Mouse (Mus musculus) monocyte, adult 5-6 weeks (primary cell): ENCODE measurements around the gene Pdik1l. TPM values are rescaled to one million over a fixed set of nuclear protein-coding genes. Genes with fewer than 3 reads are reported as not detected.
"Not testable (repeated sequence)": the region's sequence is repeated elsewhere in the genome, so short reads cannot be mapped to it uniquely, and the experiment has no call there.

ENCODE experiments used
- ATAC-seq: fragments of 153-309, 156-312 bp; replicated peaks from 2 replicates; pipeline ENCODE4 v1.8.0; 2017; ENCODE audit warnings: mild to moderate bottlenecking; ENCODE audit not compliant: low TSS enrichment, insufficient number of reproducible peaks, severe bottlenecking, poor library complexity, low FRiP score
- total RNA-seq: library from RNA; stranded (forward); fragments of 200-1000, 200-491, 200-594 nt; gene quantifications from 3 replicates; pipeline ENCODE4 v1.2.3, GENCODE M21; 2017

The Pdik1l gene
- total RNA-seq, 1 experiment from 2014 or later = 25.2 TPM

DNA sequence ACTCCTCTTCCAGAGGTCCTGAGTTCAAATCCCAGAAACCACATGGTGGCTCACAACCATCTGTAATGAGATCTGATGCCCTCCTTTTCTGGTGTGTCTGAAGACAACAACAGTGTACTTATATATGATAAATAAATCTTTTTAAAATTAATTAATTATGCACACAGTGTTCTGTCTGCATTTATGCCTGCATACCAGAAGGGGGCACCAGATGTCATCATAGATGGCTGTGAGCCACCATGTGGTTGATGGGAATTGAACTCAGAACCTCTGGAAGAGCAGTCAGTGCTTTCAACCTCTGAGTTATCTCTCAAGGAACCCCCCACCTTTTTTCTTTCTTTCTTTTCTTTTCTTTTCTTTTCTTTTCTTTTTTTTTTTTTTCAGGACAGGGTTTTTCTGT is 18.1 kb downstream of the Pdik1l start:
- not testable (repeated sequence) for ATAC-seq

DNA sequence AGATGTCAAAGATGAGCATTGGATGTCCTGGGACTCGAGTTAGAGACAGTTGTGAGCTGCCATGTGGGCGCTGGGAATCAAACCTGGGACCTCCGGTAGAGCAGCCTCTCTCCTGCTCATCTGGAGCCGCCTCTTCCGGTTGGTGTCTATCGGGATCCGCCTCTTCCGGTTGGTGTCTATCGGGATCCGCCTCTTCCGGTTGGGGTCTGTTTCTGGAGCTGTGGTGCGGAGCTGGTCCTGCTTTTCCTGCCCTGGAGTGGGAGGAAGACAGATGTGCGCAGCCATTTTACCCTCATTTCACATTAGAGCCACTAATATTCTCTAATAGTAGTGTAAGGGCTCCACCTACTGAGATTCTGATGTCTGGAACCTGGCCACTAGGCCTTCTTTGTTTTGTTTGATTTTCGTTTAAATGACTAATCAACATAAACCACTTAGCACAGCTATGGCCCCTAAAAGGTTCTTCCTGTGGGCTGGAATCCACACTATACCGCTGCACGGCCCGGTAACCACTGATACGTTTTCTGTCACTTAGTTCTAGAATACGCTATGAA is 19.5 kb downstream of the Pdik1l start:
- ATAC-seq = no peak

- ATAC-seq = no peak
Measured at GRCm38 (mm10) chr4:134265860-134266585, 21.7 kb downstream of the Pdik1l start.

GRCm38 (mm10) chr4:134263191-134263590 is 24.5 kb downstream of the Pdik1l start:
- no peak for ATAC-seq

DNA sequence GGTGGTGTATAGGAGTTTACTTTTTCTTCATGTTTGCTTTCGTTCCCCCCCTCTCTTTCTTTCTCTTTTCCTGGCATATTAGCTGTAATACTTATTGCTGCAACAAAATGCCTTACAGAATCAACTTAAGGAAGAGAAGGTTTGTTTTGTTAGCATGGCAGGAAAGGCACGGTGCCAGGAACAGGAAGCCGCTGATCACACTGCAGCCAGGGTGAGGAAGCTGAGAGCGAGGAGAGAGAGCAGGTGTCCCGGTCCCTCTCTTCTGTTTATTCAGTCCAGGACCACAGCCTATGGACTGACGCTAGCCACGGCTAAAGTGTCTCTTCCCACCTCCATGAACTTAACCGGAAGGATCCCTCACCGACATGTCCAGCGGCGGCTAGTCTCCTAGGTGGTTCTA is 29.3 kb downstream of the Pdik1l start:
- no peak for ATAC-seq

DNA sequence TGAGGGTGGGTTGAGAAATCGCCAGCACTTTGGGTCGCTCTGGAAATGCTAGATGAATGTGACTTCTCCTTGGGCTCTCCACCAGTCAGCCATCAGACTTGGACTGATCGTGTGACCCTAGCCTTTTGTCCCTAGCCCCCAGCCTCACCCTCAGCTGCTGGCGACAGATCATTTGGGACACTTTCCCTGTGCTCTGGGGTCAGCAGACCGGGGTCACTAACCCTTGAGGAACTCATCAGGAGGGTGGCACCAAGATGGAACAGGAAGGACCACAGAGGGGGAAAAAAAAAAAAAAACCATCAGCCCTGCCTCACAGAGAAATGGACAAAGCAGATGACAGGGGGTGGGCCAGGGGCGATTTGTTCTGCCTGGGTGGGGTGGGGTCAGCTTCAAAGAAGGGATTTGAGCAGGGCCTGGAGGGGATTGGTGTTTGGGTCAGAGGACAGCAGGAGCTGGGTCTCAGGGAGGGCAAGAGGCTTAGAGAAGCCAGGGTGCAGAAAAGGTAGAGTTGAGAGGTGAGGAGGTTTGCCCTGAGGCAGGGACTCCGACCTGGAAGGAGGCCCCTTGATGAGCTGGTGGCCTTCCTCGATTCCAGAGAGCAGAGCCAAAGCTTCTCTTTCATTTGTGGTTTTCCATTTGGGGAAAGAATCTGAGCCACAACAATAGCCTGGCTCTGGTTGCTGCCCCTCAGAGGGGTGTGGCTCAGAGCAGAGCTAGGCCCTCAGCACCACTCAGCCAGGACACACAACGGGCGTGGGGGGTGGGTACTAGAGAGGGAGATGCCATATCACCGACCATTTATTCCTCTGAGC is 30.3 kb downstream of the Pdik1l start:
- no peak for ATAC-seq

GRCm38 (mm10) chr4:134256407-134257197 is 31.1 kb downstream of the Pdik1l start:
- no peak for ATAC-seq

DNA sequence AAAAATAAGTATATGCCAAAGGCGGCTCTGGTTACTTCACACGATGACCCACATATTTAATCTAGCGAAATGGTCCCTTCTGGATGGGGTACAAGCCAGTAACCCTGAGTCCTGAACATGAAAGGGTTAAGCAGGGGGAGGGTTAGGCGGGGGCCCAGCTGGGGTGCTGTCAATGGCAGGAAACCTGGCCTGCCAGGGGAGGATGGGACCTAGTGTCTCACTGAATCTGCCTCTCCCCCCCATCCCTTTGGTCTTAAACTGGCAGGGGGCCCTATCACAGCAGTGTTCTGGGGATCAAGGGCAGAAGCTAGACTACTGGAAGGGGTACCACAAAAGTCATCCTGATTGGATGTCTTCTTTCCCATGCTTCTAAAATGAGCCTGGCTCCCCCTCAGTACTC is 31.8 kb downstream of the Pdik1l start:
- no peak for ATAC-seq

DNA sequence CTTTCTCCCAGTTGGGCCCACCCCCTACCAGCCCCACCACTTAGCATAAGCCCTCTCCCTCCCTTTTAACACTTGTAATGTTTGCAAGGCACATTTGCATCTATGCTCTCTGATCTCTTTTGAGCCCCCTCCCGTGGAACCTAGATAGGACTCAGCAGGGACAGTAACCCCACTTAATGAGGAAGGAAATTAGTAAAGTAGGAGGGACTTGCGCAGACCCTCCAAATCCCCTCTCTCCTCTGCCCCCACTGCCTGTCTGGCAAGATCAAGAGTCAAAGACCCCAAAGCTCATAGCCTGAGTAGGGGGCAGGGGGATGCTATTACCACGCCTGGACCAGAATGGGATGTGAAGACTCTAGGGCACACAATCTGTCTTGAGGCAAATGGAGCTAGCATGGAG is 32.9 kb downstream of the Pdik1l start:
- no peak for ATAC-seq

GRCm38 (mm10) chr4:134253722-134254324 is 33.9 kb downstream of the Pdik1l start, which contains the start of gene Grrp1:
Gene Grrp1, minus strand, starts transcription at chr4:134254106.
- no peak for ATAC-seq

DNA sequence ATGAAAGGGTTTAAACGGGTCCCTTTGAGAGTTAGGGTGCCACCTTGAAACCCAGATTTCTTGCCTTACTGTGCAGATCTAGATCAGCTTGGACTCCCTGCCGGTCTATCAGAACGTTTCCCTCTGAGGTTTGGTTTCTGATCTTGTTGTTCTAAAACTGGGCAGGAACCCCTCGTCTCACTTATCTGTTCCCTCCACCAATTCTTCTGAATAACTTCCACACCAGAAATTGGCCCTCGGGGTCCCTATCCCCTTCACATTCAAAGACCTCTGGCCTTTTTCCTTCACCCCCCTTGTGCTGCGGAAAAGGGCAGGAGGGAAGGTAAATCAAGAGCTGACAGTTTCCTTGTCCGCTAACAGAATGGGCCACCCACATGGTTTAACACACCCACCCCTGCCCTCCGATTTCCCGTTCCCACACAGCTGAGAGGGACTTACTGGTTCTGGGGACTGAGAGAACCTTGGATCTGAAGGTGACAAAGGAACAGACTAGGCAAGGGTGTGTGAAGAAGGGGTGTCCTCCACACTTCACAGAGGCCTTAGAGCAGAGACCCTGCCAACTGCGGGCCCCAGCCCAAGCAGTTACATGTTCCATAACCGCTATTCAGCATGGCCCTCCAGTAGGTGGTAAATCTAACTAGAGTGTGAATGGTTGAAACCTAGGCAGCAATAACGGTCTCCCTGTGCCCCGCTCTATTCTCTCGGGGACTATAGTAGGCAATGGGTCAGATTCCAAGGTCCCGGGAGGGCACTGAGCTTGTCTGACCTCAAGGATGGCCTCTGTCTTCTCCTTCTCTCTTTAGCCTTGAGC is 34.6 kb downstream of the Pdik1l start:
- no peak for ATAC-seq

DNA sequence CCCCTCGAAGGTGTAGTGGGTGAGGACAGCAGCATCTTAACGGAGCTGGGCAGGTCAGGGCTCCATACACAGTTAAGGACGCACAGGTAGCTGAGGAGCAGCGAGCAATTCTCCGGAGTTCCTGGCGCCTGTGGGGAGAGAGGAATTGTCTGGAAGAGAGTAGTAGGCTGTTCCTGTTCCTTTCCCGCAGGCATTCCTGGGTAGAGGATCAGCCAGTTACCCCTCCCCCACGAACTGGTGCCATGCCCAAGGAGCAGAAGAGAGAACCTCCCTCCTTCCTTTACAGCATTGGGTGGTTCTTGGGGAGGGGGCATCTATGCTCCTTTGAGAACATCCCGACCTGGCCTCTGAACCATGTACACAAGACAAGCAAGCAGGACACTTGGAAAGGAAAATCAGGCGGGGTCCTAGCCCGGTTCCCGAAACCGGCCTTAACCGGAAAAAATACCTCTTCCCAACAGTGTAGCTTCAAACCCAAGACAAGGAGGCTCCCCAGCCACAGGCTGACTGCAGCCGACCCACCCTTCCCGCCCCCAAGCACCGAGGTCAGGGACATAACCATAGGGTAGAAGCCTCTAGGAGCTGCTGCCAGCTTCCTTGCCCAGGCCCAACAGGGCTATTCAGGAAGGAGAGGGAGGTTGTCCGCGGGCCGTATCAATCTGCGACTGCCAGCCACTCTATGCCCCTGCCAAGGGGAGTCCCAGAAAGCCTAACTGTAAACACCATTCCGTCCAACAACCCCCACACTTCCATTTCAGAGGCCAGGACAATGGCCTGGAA is 35.4 kb downstream of the Pdik1l start:
- no peak for ATAC-seq

- ATAC-seq = no peak
Measured at GRCm38 (mm10) chr4:134251241-134252130, 36.2 kb downstream of the Pdik1l start.

DNA sequence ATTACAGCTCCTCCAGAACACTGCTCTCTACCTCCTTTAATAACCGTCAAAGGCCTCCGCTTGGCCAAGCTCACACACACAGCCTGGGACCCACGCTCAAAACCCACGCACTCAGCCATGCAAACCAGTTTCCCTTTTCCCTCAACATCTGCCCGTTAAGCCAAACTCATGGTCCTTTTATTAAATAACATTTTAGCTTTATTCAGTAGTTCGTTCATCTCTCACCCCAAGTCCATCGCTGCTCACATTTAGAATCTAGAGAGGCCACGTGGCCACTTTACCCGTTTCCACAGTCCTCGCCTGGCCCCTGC is 36.8 kb downstream of the Pdik1l start:
- no peak for ATAC-seq

- no peak for ATAC-seq
Measured at GRCm38 (mm10) chr4:134250116-134250929, 37.4 kb downstream of the Pdik1l start.

DNA sequence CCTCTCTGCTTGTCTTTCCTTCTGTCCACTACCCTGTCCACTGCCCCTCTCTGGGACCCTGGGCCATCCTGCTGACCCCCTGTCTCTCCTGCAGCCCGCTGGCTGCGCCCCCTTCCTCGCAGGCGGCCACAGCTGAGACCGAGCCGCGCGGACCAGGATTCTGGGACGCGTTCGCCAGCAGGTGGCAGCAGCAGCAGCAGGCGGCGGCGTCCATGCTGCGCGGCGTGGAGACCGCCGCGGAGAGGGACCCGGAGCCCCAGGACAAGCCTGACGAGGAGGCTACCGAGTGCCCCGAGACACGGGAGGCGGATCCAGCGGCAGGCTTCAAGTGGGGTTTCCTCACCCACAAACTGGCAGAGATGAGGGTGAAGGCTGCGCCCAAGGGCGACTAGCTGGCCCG is 38.0 kb downstream of the Pdik1l start:
- peak; percentile 38; the same call in 1 of the 2 replicates for ATAC-seq
